Mouse (Mus musculus): ENCODE data around the gene Spesp1. TPM values are rescaled to one million over a fixed set of nuclear protein-coding genes. Genes with fewer than 3 reads are reported as not detected.

The Spesp1 gene
- total and polyA plus RNA-seq, 2 experiments from 2014 or later: not detected

DNA sequence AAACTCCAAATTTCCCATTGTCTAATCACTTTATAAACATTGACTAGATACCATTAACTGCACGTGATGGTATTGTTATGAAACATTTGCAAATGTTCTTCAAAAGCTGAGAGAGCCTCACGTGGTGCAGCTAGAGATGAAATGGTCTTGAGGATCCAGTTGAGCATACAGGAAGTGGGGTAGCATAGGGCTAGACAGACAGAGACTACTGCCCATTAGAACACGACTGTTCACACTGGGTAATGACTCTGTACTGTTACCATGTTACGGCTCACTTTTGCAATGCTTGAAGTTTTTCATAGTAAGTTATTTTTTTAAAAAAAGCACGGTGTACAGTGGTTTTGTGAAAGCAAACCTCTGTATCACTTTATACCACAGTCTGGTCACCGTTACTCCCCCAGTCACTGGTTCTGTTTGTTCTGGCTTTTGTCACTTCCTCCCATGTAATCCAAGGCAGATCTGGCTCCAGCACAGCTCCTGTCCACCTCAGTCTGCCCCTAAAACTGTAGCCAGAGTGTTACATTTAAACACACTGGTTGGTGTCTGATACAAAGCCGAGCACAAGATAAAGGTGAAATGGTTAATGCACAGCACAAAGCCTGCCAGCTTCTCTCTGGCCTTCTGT, 11.1 kb downstream of the Spesp1 start:
- 0 out of 2 replicates have a peak overlapping the region, but pooled peaks have one; percentile 5 for H3K27ac ChIP-seq (ENCODE audit: low read depth)
- ATAC-seq (ENCODE audit: insufficient read depth, low read depth): no peak

DNA sequence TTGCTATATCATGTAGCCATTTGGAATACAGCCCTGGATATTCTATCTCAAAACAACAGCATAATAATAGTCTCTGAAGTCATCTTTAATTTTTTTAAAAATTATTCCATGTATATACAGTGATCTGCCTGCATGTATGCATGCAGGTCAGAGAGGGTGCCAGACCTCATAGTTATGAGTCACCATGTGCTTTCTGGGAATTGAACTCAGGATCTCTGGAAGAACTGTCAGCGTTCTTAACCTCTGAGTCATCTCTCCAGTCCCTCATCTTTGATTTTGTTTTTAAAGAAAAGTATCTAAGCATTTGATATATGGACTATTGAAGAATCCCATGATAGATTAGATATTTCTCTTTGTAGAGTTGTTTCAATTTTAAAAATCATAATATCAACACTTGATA, 12.8 kb downstream of the Spesp1 start:
- DNase-seq (ENCODE audit: low spot score) (no peak), ATAC-seq (ENCODE audit: insufficient read depth, low read depth) (no peak)
- WGBS: 71% methylated on average over 1 of the region's 1 CpGs
- H3K4me1 ChIP-seq (ENCODE audit: control insufficient read depth, insufficient read depth): no peaks in the 10 kb centered on the region
- H3K4me2 ChIP-seq (ENCODE audit: low read depth, low read length): no peak overlapping the region
- no peaks in the 10 kb centered on the region for H3K36me3 ChIP-seq (replicated peaks; ENCODE audit: control insufficient read depth, insufficient read depth, low read length)
- no peak overlapping the region for H3K27ac ChIP-seq (ENCODE audit: low read depth)
- H3K27me3 ChIP-seq (ENCODE audit: control insufficient read depth, insufficient read depth, low read length): no peaks in the 10 kb centered on the region
- H3K9me3 ChIP-seq (replicated peaks; ENCODE audit: control insufficient read depth, low read length): no peaks in the 10 kb centered on the region
- H3K4me3 ChIP-seq (ENCODE audit: low read depth, low read length): no peak overlapping the region
- H3K9ac ChIP-seq (replicated peaks; ENCODE audit: low read depth, low read length): no peak overlapping the region
- TF ChIP-seq CTCF (IDR thresholded peaks at IDR 0.05; ENCODE audit: low read depth) (no peak), EP300 (IDR thresholded peaks at IDR 0.05; ENCODE audit: low read depth) (no peak)

More for the DNA sequence above, 11.1 kb downstream of the Spesp1 start:
- H3K4me3 ChIP-seq (ENCODE audit: low read depth, low read length): no peak overlapping the region
- H3K9me3 ChIP-seq (replicated peaks; ENCODE audit: control insufficient read depth, low read length): no peaks in the 10 kb centered on the region
- no peak overlapping the region for H3K9ac ChIP-seq (replicated peaks; ENCODE audit: low read depth, low read length)
- 39% methylated on average over 7 of the region's 7 CpGs for WGBS
- TF ChIP-seq CTCF (IDR thresholded peaks at IDR 0.05; ENCODE audit: low read depth) (no peak), EP300 (IDR thresholded peaks at IDR 0.05; ENCODE audit: low read depth) (no peak)
- no peaks in the 10 kb centered on the region for H3K4me1 ChIP-seq (ENCODE audit: control insufficient read depth, insufficient read depth)
- DNase-seq (ENCODE audit: low spot score): no peak
- H3K27me3 ChIP-seq (ENCODE audit: control insufficient read depth, insufficient read depth, low read length): no peaks in the 10 kb centered on the region
- H3K4me2 ChIP-seq (ENCODE audit: low read depth, low read length): no peak overlapping the region
- H3K36me3 ChIP-seq (replicated peaks; ENCODE audit: control insufficient read depth, insufficient read depth, low read length): no peaks in the 10 kb centered on the region

DNA sequence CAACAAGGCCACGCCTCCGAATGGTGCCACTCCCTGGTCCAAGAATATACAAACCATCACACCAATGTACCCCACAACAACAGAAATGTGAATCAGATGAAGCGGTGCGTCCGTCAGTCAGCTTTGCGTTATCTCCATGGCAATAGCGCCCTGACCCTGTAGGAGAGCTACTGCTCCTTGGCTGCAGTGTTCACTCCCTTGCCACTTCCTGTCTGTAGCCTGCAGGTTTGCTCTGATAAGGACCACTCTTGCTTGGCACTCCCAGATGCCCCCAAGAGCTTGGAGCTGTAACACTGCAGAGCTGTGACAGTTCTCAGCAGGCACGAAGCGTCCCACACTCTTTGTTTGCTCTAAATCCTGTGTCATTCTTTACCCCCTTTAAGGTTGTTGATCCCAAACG, 16.7 kb downstream of the Spesp1 start:
- Histone ChIP-seq H3K27me3 (ENCODE audit: control insufficient read depth, insufficient read depth, low read length) (no peaks in the 10 kb centered on the region), H3K27ac (ENCODE audit: low read depth) (no peak overlapping the region), H3K9me3 (replicated peaks; ENCODE audit: control insufficient read depth, low read length) (no peaks in the 10 kb centered on the region), H3K36me3 (replicated peaks; ENCODE audit: control insufficient read depth, insufficient read depth, low read length) (no peaks in the 10 kb centered on the region), H3K4me3 (ENCODE audit: low read depth, low read length) (no peak overlapping the region), H3K4me2 (ENCODE audit: low read depth, low read length) (no peak overlapping the region), H3K4me1 (ENCODE audit: control insufficient read depth, insufficient read depth) (no peaks in the 10 kb centered on the region), H3K9ac (replicated peaks; ENCODE audit: low read depth, low read length) (no peak overlapping the region)
- ATAC-seq (ENCODE audit: insufficient read depth, low read depth) (no peak), DNase-seq (ENCODE audit: low spot score) (no peak)
- TF ChIP-seq EP300 (IDR thresholded peaks at IDR 0.05; ENCODE audit: low read depth): no peak
- TF ChIP-seq CTCF (IDR thresholded peaks at IDR 0.05; ENCODE audit: low read depth): no peak
- WGBS: 64% methylated on average over 10 of the region's 10 CpGs

DNA sequence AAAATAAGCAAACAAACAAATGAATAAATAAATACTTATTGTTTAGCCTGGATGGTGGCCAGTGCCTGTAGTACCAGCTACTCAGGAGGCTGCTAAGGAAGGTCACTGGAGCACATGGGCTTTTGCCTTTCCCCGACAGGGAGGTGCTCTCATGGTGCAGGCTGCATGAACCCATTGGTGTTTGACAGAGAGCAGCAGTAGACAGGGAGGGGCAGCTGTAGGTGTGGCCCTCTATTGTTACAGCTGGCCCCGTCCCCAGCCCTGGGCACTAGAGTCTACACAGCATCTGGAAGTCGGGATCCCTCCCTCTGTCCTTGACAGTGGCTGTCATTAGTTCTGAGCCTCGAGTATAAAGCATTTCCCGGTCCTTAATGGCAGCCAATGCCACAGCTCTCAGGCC, 18.4 kb downstream of the Spesp1 start:
- Histone ChIP-seq H3K27ac (ENCODE audit: low read depth) (no peak overlapping the region), H3K27me3 (ENCODE audit: control insufficient read depth, insufficient read depth, low read length) (no peaks in the 10 kb centered on the region), H3K36me3 (replicated peaks; ENCODE audit: control insufficient read depth, insufficient read depth, low read length) (no peaks in the 10 kb centered on the region), H3K9ac (replicated peaks; ENCODE audit: low read depth, low read length) (no peak overlapping the region), H3K4me2 (ENCODE audit: low read depth, low read length) (no peak overlapping the region), H3K4me3 (ENCODE audit: low read depth, low read length) (no peak overlapping the region), H3K4me1 (ENCODE audit: control insufficient read depth, insufficient read depth) (no peaks in the 10 kb centered on the region), H3K9me3 (replicated peaks; ENCODE audit: control insufficient read depth, low read length) (peaks cover 8% of the 10 kb centered on the region; the same call in 1 of the 2 replicates)
- DNase-seq (ENCODE audit: low spot score) (no peak), ATAC-seq (ENCODE audit: insufficient read depth, low read depth) (no peak)
- TF ChIP-seq EP300 (IDR thresholded peaks at IDR 0.05; ENCODE audit: low read depth) (no peak), CTCF (IDR thresholded peaks at IDR 0.05; ENCODE audit: low read depth) (no peak)
- WGBS: 51% methylated on average over 5 of the region's 5 CpGs

DNA sequence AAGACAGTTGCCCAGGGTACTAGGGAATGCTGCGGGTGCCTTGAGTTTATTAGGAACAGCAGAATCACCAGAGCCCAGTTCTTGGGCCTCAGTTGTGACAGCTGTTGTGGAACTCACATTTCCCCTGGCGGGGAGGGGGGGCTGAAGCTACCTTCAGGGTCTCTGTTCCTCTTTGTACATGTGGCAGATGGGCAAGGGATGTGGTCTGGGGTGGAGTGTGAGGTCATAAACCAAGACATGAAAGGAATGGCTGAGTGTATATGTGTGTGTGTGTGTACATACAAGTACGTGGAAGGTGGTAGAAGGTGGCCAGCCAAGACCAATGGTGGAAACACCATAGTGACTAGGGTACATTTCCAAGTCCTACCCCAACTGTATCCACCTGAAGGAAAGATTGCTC, 20.6 kb downstream of the Spesp1 start:
- TF ChIP-seq CTCF (IDR thresholded peaks at IDR 0.05; ENCODE audit: low read depth) (no peak), EP300 (IDR thresholded peaks at IDR 0.05; ENCODE audit: low read depth) (no peak)
- DNase-seq (ENCODE audit: low spot score) (no peak), ATAC-seq (ENCODE audit: insufficient read depth, low read depth) (no peak)
- no peak overlapping the region for H3K4me3 ChIP-seq (ENCODE audit: low read depth, low read length)
- H3K27ac ChIP-seq (ENCODE audit: low read depth): no peak overlapping the region
- H3K9me3 ChIP-seq (replicated peaks; ENCODE audit: control insufficient read depth, low read length): peaks cover 8% of the 10 kb centered on the region; the same call in 1 of the 2 replicates
- H3K9ac ChIP-seq (replicated peaks; ENCODE audit: low read depth, low read length): no peak overlapping the region
- no peaks in the 10 kb centered on the region for H3K4me1 ChIP-seq (ENCODE audit: control insufficient read depth, insufficient read depth)
- WGBS: 87% methylated on average over 3 of the region's 3 CpGs
- no peaks in the 10 kb centered on the region for H3K36me3 ChIP-seq (replicated peaks; ENCODE audit: control insufficient read depth, insufficient read depth, low read length)
- no peak overlapping the region for H3K4me2 ChIP-seq (ENCODE audit: low read depth, low read length)
- no peaks in the 10 kb centered on the region for H3K27me3 ChIP-seq (ENCODE audit: control insufficient read depth, insufficient read depth, low read length)

DNA sequence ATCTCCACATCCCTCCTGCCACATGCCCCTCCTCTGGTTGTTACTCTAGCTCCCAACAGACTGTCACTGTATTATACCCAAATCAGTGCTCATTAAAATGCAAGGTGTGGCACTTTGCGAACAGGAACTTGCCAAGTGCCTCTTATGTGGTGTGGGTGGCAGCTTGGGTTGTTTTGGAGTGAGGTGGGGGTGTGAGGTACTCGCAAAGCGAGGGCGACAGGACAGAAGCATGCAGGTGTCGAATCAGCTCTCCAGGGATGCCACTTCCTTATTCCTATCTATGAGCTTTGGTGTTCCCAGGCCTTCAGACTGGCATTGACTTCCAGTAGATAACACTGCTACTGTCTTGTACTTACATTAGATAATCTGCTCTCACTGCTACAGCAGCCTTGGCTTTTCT, 21.0 kb downstream of the Spesp1 start:
- Histone ChIP-seq H3K9me3 (replicated peaks; ENCODE audit: control insufficient read depth, low read length) (peaks cover 8% of the 10 kb centered on the region; the same call in 1 of the 2 replicates), H3K4me2 (ENCODE audit: low read depth, low read length) (no peak overlapping the region), H3K9ac (replicated peaks; ENCODE audit: low read depth, low read length) (no peak overlapping the region), H3K27ac (ENCODE audit: low read depth) (no peak overlapping the region), H3K4me3 (ENCODE audit: low read depth, low read length) (no peak overlapping the region), H3K36me3 (replicated peaks; ENCODE audit: control insufficient read depth, insufficient read depth, low read length) (no peaks in the 10 kb centered on the region), H3K4me1 (ENCODE audit: control insufficient read depth, insufficient read depth) (no peaks in the 10 kb centered on the region), H3K27me3 (ENCODE audit: control insufficient read depth, insufficient read depth, low read length) (no peaks in the 10 kb centered on the region)
- WGBS: 83% methylated on average over 5 of the region's 5 CpGs
- TF ChIP-seq EP300 (IDR thresholded peaks at IDR 0.05; ENCODE audit: low read depth) (no peak), CTCF (IDR thresholded peaks at IDR 0.05; ENCODE audit: low read depth) (no peak)
- no peak for DNase-seq (ENCODE audit: low spot score)
- no peak for ATAC-seq (ENCODE audit: insufficient read depth, low read depth)
